Mouse (Mus musculus): ENCODE measurements at regions not wholly inside any gene's neighbourhood (a gene's known extent, or its start where the extent isn't known, plus 50 kb on each side); places are given as distances from the start of the nearest gene placed in this dataset.

- no peak for DNase-seq
Measured at GRCm38 (mm10) chr10:96330639-96331487, 194.5 kb downstream of the Gm5426 start.

DNA sequence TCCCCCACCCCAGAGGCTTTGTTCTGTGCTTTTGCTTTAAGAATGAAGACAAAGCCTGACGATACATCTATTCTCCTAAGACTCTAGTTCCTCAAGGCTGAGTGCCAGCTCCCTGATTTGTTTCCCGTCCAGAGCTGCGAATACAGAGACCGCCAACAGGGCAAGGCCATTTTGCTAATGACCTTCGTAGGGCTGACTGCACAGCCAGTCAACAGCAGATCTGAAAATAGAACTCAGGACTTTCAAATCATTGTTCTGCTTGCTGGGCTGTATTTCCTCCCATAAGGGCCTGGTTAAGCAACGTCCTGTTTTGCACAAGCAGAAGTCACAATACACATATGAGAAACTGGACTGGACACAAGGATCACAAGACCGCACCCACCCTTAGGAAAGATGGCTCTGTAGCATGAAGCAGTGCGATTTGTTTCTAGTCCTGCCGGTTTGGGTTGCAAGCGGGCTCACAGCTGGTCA lies 196.4 kb downstream of the Gm5426 start:
- peak; percentile 99 for DNase-seq

- peak; percentile 97 for DNase-seq
Measured at GRCm38 (mm10) chr10:96333224-96333623, 196.8 kb downstream of the Gm5426 start.

GRCm38 (mm10) chr10:96336271-96336670 lies 199.9 kb downstream of the Gm5426 start:
- DNase-seq, result peak; percentile 46

GRCm38 (mm10) chr10:96337088-96337666 lies 200.8 kb downstream of the Gm5426 start:
- no peak for DNase-seq

DNA sequence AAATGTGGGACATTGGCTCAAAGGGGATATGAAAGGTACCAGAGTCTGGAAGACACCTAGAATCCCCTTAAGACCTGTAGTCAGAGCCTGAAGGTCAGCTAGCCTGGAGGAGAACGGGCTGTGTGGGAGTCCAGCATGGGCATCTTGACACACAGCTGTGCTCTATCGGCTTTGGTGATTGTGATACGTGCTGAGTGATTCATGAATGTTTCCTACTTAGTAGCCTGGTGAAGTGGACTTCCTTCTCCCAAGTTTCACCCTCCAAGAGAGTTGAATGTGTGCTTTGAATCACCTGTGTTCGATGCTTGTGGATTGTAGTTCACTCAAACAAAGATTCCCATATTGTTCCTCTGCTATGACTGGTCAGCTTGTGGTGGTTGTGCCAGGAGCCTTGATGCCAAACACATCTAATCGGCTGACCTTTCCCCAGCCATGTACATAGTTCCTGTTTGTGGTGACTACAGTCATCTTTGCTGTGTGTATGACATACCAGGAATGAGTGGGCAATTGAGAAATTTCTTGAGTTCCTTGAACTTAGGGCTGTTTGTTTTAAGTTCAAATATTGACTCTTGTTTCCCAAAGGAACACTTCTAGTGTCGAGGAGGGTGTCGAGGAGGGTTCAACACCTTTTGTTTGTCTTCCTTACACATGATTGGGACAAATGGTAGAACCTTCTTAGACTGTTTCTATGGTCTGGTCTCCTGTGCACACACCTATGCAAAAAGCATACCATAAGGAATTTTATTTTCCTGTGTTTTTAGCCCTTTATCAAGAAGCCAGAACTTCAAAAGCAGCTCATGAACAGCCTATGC lies 201.6 kb downstream of the Gm5426 start:
- peak; percentile 89 for DNase-seq

DNA sequence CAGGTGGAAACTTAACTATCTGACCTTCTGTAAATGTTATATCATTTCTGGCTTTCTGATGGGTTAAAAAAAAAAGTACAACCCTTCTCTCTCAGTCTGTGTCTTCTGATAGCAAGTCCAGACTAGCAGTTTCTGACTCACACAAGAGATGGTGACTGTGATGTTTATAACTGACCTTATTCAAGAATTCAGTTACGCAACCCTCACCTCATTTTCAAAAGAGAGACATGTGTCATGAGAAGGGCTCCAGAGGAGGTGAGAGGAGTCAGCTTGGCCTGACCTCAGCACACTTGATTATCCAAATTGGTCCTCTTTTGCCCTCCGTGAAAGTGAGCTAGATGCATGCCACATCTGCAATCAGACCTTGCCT lies 202.2 kb downstream of the Gm5426 start:
- DNase-seq, result peak; percentile 43

GRCm38 (mm10) chr10:96342476-96342875 lies 206.1 kb downstream of the Gm5426 start:
- peak; percentile 64 for DNase-seq

DNA sequence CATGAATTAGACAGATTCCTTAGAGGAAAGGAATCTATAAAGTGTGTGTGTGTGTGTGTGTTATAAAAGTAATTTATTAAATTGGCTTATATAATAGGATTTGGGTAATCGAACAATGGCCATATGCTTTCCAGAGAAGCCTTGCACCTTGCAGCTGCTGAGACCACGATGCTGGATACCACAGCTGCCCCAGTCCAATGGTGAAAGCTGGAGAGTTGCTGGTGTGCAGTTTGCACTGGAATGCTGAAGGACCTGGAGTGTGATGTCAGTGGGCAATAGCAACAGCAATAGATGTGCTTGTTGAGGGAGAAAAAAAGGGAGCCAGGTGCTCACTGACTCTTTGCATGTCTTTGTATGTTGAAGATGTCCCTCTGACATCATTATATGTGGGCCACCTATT lies 207.3 kb downstream of the Gm5426 start:
- peak; percentile 80 for DNase-seq

DNA sequence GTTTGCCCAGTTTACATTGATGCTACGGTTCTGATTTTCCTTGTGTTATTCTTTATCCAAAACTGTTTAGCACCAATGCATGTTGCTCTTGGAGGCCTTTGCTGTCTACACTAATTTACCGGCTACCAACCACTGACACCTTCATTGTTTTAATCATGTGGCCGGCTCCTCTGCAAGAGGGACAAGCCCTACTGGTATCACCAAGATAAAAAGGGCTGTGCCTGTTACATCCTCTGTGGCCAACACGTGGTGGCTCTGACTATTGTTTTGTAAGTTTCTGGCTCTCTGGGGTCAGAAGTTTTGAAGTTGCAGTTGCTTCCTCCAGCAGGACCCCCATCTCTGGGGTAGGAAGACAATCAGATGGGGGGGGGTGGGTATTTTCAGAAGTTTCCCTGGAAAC lies 214.3 kb downstream of the Gm5426 start:
- no peak for DNase-seq

DNA sequence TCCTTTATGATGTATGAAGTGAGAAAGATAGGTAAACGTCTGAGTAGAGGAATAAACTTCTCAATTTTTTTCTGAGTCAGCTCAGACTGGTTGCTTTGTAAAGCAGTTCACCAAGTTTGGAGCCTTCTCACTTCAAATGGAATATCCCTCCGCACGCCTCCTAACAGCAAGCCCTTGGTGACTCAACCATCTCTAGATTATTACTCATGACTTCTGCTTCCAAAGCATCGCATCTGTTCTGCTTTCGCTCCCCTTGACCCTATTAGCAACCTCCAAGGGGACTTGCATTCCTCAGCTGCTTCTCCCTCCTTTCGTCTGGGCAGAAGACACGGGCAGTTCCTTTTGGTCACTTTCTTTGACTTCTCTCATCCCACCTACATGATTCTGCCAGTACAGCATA lies 214.9 kb downstream of the Gm5426 start:
- peak; percentile 58 for DNase-seq

GRCm38 (mm10) chr10:96356980-96357624 lies 220.7 kb downstream of the Gm5426 start:
- DNase-seq, result peak; percentile 21

DNA sequence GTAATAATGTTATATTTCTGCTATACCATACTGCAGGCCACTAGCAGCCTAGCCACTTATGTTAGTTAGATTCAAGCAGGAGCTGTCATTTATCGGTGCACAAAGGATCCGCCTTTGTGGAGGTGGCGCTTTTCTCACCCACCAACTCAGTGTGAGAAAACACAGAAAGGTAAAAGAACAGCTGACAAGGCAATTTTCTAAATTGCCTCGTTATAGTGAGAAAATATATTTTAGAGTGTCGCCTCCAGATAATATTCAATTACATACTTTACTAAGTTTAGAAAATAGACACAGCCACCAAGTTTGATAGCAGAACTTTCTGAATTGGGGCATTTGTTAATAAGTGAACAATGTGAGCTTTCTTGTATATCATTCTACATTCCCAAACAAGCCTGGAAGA lies 221.2 kb downstream of the Gm5426 start:
- DNase-seq, result peak; percentile 18

DNA sequence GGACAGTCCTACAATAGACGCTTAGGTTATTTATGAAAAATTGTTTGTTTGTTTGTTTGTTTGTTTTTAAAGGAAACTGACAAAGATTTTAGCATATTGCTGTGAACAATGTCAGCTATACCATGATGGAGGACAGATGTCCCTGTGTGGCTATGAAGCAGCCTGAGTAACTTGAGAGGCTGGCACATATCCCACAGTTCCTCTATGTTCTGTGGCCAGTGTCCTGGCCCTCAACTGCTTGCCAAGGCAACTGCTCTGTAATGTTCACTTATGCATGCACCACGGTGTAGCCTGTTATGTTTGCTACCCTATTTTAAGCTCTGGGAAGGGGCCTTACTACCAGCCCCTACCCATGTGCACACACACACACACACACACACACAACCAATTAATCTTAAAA lies 222.6 kb downstream of the Gm5426 start:
- DNase-seq, result no peak

- DNase-seq, result no peak
Measured at GRCm38 (mm10) chr10:96362211-96362610, 225.8 kb downstream of the Gm5426 start.

GRCm38 (mm10) chr10:96363867-96364266 lies 227.5 kb downstream of the Gm5426 start:
- DNase-seq, result peak; percentile 45

- DNase-seq, result peak; percentile 42
Measured at GRCm38 (mm10) chr10:96365101-96365500, 228.7 kb downstream of the Gm5426 start.

GRCm38 (mm10) chr10:96366871-96367270 lies 230.5 kb downstream of the Gm5426 start:
- DNase-seq, result peak; percentile 85

GRCm38 (mm10) chr10:96370547-96371320 lies 234.3 kb downstream of the Gm5426 start:
- DNase-seq, result peak; percentile 95

DNA sequence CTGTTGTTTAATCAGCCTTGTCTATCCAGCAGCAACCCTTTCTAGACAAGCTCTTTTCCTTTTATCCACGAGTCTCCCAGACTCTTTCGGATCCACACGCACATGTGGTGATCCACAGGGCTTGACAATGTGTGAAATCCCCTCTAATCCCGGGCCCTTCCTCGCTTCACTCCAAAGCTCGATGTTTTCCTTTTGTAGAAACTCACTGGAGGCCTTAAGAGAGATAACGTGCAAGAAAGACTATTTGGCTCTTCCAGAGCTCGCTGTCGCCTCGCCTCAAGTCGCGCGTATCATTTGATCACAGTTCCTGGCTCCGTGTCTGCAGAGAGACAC lies 234.9 kb downstream of the Gm5426 start:
- no peak for DNase-seq

GRCm38 (mm10) chr10:96372616-96373346 lies 236.4 kb downstream of the Gm5426 start:
- peak; percentile 76 for DNase-seq

DNA sequence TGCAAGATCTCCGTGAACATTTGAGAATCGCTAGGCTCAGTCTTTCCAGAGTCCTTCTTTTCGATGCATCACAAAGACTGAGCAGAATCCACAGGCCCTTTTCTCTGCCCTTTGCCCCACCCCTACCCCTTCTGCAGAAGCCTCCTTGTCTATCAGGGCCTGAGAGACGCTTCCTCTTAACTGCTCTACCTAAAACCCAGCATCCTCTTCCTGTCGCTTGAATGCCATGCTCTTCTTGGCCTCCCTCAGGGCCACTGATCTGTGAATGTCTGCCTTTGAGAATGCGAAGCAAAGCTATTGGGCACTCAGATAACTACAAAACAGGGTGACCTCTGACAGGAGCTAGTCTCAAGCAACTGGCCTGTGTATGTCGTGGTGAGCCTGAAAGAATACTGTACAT lies 237.1 kb downstream of the Gm5426 start:
- DNase-seq, result peak; percentile 91
